Mouse (Mus musculus): ENCODE measurements around the gene Plac1. TPM values are rescaled to one million over a fixed set of nuclear protein-coding genes. Genes with fewer than 3 reads are reported as not detected.

Gene Plac1
- total RNA-seq, 2 experiments from 2014 or later, result 0.43 to 0.69 TPM

DNA sequence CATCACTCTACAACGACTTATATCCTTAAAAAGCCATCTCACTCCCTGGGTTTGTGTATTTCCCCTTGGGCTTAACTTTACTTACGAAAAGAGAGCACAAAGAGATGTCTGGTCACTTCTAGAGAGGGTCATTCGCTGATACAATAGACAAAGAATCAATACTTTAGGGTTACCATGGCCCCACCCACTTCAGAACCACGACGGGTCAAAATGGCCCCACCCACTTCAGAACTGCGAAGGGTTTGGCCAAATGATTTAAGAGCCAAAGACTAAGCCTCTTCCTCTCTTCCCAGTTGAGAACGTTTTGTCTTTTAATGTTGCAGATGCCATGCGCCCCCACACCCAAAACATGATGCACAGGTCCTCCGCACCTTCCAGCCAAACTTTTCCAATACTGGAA lies 184.1 kb downstream of the Plac1 start:
- intact Hi-C loops (cut with DNase I), result loop anchor here (2.0 to 5.0 kb wide), 3 partner anchors 97 to 177 kb away; no protein-coding TSS in a partner anchor
- DNase-seq, result peak in 1 of 2 experiments; percentile 39

DNA sequence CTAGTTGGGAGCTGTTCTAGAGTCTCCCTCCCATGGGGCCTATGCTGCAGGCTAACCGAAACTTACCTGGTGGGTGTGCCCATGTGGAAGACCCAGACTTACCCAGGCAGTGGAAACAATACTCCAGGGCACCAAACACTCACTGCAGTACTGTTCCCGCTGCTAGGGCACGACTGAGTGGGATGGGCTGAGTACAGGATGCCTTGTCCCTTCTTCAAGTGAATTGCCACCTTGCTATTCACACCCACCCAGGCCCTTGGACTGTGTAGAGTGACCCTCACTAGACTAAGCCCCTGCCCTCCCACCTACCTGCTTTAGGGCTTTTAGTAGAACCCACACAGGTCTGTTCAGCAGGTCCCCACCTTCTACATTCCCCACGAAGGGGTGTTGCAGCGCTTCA lies 186.0 kb downstream of the Plac1 start:
- intact Hi-C loops (cut with DNase I), result loop anchor here (2.0 kb wide), 1 partner anchor 179 kb away; no protein-coding TSS in a partner anchor
- peak in 1 of 2 experiments; percentile 10 for DNase-seq

DNA sequence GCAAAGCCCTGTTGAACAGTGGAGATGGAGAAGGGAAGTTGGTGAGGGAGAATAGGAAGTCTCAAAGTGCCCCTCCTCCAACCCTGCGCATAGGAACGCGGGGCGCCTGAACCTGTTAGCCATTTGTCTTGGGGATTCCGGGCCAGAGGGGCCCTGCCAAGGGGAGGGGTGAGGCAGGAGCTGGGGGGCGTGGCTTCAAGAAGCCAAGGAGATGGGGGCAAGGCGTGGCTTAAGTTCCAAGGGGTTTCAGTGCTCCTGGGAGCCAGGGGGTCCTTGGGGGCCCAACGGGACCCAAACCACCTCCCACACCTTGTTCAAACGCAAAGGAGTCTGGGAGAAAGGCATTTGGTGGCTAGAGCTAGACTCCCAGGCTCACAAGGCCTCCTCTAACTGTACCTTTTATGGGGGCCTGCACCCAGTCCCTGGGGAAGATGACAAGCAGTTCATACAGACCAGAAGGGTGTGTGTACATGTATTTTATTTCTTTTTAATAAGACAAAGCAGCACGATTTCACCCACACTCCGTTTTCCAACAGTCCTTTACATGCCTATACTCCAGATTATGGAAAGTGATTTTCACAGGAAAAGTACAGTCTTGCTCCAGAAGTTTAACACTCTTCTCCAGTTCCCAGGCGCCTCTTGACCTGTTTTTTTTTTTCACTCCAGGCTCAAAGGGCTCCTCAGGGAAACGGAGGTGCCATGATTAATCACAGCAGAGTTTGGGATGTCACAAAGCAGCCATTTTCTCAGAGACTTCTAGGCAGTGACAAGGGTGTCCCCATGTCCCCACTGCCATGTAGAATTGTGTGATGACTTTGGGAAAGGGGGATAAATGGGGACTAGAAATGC lies 187.0 kb downstream of the Plac1 start:
- peak; percentile 56 to 60 for DNase-seq
- intact Hi-C loops (cut with DNase I), result no loop called here

- peak in 1 of 2 experiments; percentile 12 for DNase-seq
- intact Hi-C loops (cut with DNase I), result no loop called here
These were observed 189.6 kb downstream of the Plac1 start for GRCm38 (mm10) chrX:53050353-53050752.

DNA sequence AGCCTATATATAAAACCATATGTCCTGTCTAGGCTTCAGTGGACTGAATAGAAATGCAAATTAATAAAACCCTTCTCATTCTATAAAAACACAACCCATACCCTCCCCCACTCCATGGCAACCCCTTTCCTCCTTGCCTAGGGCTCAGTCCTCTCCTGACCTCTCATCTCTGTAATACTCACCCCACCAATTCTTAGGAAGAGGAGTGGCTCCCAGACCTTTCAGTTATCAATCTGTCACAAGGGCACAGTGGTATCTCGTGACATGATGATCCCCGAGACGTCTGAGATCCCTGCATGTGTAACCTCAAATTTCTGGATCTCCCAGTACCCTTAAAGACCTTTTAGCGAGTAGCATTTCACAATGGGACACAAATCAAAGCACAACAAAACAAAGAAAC lies 190.7 kb downstream of the Plac1 start:
- DNase-seq, result no peak
- intact Hi-C loops (cut with DNase I), result no loop called here

DNA sequence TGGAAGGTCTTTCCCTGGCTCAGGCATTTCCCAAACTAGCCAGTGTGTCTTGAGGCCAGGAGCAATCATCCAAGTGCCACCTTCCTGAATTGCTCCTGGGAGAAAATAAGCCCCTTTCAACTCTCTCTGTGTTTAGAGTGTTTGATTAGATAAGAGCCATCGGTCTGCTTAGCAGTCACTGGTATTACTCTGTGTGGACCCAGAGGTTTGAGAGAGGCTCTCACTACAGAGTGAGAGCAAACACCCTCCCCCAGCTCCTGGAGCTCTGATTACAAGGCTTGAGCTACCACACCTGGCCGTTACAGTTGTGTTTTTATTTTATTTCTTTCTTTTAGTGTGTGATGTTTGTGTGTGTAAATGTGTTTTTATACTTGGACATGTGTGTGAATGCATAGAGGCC lies 193.0 kb downstream of the Plac1 start:
- intact Hi-C loops (cut with DNase I), result no loop called here
- no peak for DNase-seq

DNA sequence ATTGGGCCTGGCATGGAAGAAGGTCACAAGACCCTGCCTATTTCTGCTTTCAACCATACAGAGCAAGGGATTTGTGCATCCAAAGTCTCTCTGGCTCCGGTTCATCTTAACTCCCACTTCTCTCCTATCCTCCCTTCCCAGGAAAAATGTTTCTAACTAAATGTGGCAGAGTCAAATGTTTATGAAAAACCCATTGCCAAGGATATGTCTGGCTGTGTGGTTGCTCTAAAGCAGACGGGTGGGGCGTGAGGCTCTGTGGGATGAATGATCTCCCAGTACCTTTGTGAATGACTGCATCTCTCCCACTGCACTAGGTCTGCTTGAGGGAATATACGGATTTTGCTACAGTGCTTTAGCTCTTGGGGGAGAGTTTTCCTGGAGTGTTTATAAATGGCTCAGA lies 193.9 kb downstream of the Plac1 start:
- intact Hi-C loops (cut with DNase I), result no loop called here
- no peak for DNase-seq

- peak; percentile 47 to 59 for DNase-seq
- intact Hi-C loops (cut with DNase I), result no loop called here
These were observed 194.6 kb downstream of the Plac1 start for GRCm38 (mm10) chrX:53045187-53045903.

DNA sequence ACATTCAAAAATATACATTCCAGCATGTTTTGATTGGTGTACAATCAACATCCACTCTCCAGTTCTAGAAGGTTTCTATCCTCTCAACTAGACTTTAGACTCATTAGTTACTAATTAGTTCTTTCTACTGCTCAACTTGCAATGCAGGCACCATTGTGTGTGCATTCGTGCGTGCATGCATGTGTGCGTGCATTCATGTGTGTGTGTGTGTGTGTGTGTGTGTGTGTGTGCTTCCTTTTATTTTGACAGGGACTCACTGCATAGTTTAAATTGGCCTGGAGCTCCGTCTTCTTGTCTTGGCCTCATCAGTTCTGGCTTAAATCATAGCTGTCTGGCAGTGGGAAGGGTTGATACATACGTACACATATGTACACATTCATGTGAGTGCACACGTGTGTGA lies 198.9 kb downstream of the Plac1 start:
- DNase-seq, result no peak
- intact Hi-C loops (cut with DNase I), result no loop called here

DNA sequence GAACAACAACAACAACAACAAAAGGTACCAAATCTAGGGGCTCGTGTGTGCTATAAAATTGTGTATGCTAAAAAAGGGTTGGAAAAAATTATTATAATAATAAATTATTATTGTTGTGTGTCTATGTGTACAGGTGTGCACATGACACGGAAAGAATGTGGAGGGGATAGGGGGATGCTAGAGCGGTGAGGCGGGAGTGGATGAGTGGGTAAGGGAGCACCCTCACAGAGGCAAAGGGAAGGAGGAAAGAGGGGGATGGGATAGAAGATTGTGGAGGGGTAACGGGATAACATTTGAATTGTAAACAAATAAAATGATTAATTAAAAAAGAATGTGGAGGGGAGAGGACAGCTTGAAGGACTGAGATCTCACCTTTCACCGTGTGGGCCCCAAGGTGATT lies 199.8 kb downstream of the Plac1 start:
- intact Hi-C loops (cut with DNase I), result no loop called here
- no peak for DNase-seq

GRCm38 (mm10) chrX:53039651-53040050 lies 200.3 kb downstream of the Plac1 start:
- intact Hi-C loops (cut with DNase I), result no loop called here
- no peak for DNase-seq

GRCm38 (mm10) chrX:53038194-53038593 lies 201.7 kb downstream of the Plac1 start:
- no peak for DNase-seq
- intact Hi-C loops (cut with DNase I), result no loop called here

DNA sequence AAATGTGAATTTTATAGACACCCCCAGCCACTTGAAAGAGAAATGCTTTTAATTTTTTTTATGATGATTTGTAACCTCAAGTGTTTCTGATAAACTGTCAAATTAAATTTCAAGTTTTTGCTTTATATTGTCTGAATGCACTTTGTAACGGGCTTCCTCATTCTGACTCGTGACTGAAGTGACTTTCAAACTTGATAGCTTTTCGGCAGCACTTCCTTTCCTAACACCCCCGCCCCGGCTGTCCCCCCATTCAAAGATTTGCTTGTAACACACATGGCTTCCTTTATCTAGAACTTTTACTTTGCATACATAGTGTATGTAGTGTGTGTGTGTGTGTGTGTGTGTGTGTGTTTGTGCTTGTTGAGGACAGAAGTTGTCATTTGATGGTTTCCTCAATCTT lies 210.4 kb downstream of the Plac1 start:
- intact Hi-C loops (cut with DNase I), result no loop called here
- no peak for DNase-seq

- intact Hi-C loops (cut with DNase I), result loop anchor here (2.0 kb wide), 2 partner anchors 207 to 227 kb away; no protein-coding TSS in a partner anchor
- peak; percentile 24 to 33 for DNase-seq
These were observed 214.3 kb downstream of the Plac1 start for GRCm38 (mm10) chrX:53025471-53026223.

DNA sequence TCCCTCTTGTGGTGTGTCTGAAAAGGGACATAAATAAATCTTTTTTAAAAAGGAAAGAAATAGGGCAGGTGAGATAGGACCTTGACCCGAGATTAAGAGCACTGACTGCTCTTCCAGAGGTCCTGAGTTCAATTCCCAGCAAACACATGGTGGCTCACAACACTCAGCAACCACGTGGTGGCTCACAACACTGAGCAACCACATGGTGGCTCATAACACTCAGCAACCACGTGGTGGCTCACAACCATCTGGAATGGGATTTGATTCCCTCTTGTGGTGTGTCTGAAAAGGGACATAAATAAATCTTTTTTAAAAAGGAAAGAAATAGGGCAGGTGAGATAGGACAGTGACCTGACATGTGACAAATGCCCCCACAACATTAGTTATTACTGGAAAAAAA lies 215.6 kb downstream of the Plac1 start:
- DNase-seq, result peak; percentile 11 to 25
- intact Hi-C loops (cut with DNase I), result loop anchor here (2.0 kb wide), 2 partner anchors 209 to 229 kb away; no protein-coding TSS in a partner anchor

- intact Hi-C loops (cut with DNase I), result no loop called here
- no peak for DNase-seq
These were observed 216.9 kb downstream of the Plac1 start for GRCm38 (mm10) chrX:53023021-53023420.

Small RNA genes lying within 50 kb of the gene (microRNA-seq; reads per million reads assigned to microRNA genes)
- gene Mir322, result 19,544 to 35,430 reads per million in 2 experiments
- gene Mir351, result 5,741 to 10,370 reads per million in 2 experiments
- 12.9 to 33.4 reads per million in 2 experiments for gene Mir450-1
- 8.3 to 12.9 reads per million in 2 experiments for gene Mir450-2
- gene Mir450b, result 285 to 325 reads per million in 2 experiments
- 489 to 825 reads per million in 2 experiments for gene Mir503
- gene Mir542, result 1,490 to 2,246 reads per million in 2 experiments

Other genes with a start within 250 kb of the Plac1 start
- gene Fam122b, start 29.7 kb upstream of the Plac1 start, total RNA-seq (2021), result 1 to 10 TPM; 7.9 to 8.3 TPM
- not detected for gene Fam122c, start 33.3 kb upstream of the Plac1 start, total RNA-seq (2021)
- gene Mospd1, start 130.4 kb upstream of the Plac1 start, total RNA-seq (2021), result 10 to 100 TPM; 31.7 to 41.2 TPM
- not detected for gene Etd, start 194.8 kb upstream of the Plac1 start, total RNA-seq (2021)

Data from heart, postnatal 10 days (tissue).